Mouse (Mus musculus) cerebellum, postnatal 4 days (tissue): ENCODE data around the gene Nhsl1.

Experiments used
- DNase-seq, 2 experiments: peaks; one replicate each; pipeline ENCODE4 v3.0.0; 2022; ENCODE audit warnings: low spot score in 2 of 2, mixed read lengths in 1 of 2

Gene Nhsl1

DNA sequence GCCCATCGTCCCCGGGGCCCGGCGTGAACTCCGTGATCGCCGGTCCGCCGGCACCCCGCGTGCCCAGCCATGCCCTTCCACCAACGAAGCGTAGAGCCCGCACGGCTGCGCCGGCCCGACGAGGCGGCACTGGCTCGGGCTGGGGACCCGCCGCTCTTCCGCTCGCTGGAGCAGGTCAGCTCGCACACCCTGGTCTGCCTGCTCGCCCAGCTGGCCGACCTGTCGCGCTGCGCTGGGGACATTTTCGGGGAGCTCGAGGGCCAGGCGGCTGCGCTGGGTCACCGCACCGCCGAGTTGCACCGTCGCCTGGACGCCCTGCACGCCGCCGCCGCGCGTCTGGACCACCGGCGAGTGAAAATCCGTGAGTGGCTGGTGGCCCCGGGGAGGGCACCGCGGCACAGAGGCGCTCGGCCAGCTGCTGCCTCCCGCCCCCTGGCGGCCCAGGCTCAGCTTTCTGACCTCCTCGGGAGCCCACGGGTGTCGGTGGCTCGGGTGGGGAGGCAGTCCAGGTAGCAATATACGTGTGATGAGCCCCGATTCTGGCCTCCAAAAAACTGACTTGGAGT is at the start of gene Nhsl1:
Gene Nhsl1, plus strand, starts transcription at position 70 of the 566 bp plus-strand sequence.
- DNase-seq, result peak; percentile 34 to 64

DNA sequence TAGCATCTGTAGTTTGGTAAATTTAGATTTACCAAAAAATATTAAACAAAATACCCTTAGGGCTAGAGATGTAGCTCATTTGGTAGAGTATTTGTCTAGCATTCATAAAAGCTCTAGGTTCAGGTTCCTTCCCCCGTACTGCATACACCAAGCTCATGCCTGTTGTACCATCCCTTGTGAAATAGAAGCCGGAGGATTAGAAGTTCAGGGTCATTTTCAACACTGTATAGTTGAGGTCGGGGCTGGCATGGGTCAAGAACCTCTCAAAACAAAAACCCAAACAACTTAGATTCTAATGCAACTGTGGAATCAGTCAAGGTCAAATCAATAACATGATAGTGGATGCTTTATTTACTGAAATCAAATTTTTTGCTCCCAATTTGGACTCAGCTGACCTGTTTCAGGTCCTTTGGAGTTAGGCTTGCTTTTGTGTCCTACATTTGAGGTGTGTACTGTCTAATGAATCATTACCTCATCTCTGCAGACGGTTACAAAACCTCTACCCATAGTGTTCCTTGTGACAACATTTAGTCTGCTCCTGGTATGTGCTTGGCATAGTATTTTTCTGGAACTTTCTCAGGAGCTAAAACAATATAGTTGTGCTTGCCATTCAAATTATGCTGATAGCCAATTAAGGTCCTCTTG is 42.6 kb upstream of the Nhsl1 start:
- DNase-seq, result no peak

DNA sequence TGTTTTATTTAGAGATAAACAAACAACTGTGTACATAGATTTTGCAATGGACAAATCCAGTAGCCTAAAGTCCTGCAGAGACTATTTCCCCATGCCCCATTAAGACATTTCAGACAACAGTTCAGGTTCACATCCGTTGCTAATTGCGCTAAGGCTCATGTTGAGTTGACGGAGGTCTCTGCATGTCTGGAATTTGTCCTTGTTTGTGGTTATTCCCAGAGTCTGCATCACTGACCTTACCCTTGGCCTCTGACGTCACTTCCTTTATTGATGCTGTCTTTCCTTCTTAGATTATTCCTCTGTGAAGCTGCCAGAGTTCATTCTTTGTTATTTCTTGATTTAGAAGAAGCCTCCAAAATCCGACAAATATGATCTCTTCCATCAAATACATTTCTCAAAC is 34.8 kb upstream of the Nhsl1 start:
- no peak for DNase-seq

DNA sequence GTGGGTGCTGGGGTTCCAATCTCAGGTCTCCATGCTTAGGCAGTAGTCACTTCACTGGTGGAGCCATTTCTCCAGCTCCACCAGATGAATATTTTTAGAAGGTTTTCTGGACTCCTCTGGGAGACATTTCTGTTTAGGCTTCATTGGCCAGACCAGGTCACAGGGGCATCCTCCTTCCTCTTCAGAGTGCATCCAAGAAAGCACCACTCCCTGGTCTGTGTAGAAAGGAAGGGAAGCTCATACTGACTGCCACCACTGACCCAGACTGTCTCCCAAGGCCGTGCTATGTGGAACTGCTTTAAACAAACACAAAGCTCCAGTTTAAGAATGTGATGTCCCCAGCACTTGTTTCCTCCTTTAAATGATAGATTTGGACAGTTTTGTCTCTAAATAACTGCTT is 29.3 kb upstream of the Nhsl1 start:
- no peak for DNase-seq

DNA sequence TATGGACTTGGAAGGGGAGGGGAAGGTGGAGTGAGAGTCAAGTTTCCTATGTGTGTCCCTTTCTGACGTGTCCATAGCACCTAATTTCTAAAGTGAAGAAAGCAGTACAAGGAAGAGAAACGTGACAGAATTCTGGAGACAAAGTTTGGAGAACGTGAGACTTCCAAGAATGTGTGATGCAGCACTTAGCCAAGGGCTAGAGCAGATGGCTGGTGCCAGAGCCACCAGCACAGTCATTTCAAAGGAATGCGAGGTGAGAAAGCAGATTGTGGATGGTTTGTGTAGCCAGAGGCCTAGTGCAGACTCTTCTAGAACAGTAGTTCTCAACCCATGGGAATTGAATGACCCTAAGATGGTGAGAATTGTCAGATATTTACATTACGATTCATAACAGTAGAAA is 13.7 kb upstream of the Nhsl1 start:
- DNase-seq, result no peak

DNA sequence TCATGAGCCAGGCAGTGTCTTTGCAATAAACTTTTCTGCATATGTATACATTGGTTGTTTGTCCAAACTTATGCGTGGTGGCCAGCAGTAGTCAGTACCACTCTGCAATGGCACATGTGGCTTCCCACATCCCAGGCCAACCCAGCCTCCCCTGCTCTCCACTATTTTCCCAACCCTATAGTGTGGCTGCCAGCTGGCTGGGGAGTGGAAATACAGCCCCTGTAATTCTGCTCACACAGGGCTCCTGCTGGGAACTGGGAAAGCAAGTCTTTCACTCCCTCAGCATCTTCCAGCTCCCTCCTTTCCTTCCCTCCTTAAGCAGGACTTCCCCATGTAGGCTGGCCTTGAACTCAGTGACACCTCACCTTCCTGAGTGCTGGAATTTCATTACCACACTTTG is 3.7 kb upstream of the Nhsl1 start:
- DNase-seq, result peak in 1 of 2 experiments; percentile 20

DNA sequence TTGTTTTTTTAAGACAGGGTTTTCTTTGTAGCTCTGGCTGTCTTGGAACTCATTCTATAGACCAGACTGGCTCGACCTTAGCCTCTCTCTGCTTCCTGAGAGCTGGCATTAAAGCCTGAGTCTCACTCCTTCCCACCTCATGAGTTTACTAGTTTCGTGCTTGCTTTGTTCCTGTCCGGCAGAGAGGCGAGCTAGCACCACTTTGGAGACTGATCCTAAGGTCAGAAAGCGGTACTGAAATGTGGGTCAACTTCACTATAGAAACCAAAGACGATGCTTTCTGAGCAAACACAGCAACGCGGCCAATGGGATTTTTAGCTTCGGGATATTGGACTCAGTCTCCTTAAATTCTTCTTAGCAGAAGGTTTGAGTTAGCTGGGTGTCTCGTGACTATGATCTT is 1.3 kb upstream of the Nhsl1 start:
- DNase-seq, result no peak

DNA sequence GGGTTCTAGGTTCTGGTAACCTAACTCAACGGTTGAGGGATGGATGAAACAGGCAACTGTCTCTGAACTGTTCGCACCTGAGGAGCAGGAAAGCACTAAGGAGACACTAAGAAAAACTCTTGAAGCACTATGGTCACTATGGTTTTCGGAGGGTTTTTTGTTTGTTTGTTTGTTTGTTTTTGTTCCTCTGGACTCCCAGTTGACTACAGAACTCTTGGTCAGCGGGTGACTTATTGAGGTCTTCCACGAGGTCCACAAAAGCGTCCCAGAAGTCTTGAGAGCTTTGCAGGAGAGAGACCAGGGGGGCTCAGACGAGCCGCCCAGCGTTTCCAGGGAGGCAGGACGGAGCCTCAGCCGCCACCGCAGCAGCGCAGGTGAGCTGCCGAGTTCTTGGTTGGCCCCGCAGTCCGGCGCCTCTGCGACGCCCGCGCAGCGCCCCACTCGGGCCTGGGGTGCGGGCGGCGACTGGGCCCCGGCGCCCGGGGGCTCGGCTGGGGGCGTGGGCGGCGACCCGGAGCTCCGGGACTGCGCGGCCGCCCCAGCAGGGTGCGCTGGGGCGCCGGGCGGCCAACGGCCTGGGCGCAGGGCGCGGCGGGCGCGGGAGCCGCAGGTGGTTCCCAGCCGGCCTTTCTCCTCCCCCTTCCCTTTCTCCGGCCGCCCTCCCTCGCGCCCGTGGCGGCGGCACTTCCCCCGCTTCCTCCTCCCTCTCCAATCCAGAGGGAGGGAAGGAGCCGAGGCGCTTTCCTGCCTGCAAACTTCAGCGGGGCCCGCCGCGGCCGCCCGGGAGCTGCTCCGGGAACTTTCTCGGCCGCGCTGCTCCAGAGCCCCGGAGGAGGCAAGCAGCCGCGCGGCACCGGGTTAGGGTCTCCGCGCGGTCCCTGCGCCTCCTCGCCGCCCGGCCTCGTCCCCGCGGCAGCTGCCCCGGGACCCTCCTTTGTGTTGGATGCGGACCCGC is 547 bp upstream of the Nhsl1 start:
- DNase-seq, result peak in 1 of 2 experiments; percentile 41

DNA sequence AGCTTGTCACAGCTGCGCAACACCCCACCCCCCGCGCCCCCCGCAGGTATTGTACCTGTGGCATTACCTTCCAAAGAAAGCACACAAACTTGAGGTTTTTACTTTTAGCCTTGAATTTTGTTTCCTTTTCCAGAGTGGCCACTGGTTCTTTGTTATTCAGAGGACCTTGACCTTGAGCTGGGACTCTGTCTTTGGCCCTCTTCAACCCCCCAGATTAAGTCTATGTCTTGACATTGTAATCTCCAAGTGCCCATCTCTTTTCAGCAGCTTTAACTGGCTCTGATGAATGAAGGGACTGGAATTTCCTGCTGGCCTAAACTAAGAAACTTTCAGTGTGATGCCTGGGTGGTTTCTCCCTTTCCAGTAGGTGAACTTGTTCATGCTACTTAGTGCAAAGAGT is 906 bp downstream of the Nhsl1 start:
- no peak for DNase-seq

DNA sequence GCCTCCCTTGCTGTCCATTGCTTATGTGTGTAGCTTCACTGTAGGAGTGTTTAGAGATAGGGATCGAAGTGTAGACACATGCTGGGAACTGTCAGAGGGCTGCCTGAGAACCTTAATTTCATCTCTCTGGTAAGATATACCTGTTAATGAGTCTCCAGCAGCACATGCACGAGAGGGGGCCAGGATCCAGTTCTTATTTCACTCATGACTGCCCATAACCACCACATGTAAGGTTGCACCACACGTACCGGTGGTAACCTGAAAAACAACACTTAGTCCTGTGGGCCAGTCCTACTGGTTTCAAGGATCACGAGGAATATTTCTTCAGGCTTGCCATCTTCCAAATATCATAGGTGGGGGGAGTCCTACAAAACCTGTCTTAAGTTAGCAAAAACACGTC is 3.1 kb downstream of the Nhsl1 start:
- no peak for DNase-seq

DNA sequence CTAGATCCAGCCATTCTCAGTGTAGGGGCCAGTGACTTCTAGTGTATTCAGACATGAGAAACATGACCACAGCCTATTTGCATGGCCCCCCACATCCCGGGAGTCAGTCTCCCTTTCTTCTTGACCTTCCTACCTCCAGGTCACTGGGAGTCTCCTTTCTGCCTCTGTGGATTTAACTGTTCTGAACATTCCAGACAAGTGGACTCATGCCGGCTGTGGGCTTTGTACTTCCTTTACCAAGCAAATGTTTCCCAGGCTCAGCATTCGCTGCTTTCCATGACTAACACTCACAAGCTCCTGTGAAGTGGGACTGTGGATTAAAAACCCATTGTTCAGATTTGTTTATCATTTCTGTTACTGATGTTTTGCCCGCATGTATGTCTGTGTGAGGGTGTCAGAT is 4.9 kb downstream of the Nhsl1 start:
- no peak for DNase-seq

DNA sequence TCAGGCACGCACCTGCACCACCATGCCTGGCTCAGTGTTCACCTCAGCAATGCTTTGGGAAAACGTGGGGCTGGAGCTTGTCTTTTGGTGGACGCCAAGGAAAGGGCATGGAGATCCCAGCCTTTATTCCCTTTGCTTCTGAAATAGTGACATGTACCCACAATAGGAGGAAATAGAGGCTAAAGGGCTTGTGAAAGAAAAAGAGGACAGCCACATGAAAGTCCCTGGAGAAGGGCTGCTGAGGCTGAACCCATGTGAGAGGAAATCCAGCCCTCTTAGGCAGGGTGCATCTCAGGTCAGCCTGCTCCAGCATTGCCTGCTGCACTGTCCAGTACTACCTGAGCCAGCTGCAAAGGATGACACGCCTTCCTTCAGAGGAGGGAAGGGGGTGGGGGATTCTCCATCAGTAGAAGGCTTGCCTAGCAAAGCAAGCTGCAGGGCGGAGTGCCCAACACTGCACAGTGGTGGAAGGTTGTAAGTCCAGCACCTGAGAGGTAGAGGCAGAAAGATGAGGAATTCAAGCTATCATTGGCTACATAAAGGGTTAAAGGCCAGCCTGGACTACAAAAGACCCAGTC is 9.6 kb downstream of the Nhsl1 start:
- no peak for DNase-seq

DNA sequence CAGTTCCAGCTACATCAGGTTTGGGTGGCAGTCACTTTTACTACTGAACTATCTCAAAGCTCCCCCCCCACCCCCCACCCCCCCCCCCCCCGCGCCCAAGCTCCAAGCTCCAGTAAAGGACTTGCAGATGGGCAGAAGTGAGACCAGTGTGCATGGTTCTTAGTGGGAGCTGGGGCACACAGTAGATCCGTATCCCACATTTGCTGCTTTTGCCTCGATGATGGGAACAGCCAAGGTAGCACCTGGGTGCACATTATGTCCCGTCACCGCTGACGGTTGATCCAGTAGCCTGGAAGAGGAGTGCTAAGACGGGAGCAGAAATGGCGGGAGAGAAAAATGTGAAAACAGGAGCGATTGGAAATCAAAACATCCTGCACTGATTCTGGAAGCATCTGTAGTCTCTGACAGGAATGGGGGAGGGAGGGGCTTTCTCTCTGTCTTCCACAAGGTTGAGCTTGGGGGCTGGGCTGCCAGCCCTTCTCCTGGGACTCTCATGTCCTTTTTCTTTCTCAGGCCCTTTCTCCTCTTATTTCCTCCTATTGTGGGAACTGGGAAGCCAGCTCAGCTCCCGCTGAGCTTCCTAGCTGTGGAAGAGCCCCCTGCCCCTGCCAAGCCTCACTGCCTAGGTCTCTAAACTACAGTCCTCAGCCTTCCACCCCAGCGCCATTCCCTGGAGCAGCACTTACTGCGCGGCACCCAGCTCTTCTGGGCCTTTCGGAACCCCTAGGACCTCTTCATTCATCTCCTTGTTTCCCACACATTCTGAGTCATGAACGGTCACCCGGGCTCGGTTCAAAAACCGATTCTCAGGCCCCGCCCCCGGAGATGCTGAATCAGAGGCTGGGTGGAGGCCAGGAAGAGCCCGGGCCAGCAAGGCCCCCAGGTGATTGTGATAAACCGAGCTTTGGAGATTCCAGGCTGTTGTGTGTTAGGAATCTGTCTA is 10.6 kb downstream of the Nhsl1 start:
- peak in 1 of 2 experiments; percentile 34 for DNase-seq

DNA sequence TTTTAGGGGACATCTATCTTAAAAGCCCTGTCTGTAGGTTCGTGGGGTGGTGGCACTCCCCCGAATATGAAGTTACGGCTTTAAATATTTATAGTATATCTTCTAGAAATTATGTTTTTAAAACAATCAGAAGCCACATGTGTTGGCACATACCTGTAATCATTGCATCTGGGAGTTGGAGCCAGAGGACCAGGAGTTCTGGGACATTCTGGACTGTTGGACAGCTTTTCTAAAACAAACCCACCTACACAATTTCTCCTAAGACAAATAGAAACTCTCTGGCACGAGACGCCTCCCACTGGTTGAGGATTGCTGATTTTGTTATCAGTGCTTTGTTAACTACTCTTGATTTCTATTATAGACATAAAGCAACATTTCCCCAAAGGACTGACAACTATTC is 11.7 kb downstream of the Nhsl1 start:
- no peak for DNase-seq

DNA sequence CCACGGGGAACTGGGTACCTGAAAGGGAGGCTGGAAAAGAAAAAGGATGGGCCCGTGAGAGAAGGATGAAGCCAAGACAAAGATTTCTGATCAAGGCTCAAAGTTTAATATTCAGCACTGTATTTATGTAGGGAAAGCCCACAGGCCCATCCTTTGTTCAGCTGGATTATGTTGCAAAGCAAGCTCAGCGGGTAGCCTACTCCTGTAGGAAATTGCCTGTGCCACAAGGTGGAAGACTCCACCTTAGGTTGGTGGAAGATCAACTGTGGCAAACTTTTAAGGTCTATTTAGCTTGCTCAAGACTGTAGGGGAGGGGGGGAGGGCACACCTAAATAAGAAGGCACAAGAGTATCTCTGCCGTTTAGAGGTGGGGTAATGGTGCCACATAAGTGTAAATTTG is 14.8 kb downstream of the Nhsl1 start:
- no peak for DNase-seq

DNA sequence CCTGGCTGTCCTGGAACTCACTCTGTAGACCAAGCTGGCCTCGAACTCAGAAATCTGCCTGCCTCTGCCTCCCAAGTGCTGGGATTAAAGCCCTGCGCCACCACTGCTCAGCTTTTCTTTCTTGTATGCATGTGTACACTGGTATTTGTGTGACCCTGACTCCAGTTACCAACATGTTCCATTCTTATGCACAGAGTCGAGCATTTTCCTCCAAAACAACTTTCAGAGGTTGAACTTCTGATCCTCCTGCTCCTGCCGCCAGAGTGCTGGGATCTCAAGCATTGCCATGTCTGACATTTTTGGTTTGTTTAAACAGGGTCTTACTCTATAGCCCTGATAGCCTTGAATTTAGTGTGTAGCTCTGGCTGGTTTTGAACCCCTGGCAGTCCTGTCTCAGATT is 15.4 kb downstream of the Nhsl1 start:
- no peak for DNase-seq

DNA sequence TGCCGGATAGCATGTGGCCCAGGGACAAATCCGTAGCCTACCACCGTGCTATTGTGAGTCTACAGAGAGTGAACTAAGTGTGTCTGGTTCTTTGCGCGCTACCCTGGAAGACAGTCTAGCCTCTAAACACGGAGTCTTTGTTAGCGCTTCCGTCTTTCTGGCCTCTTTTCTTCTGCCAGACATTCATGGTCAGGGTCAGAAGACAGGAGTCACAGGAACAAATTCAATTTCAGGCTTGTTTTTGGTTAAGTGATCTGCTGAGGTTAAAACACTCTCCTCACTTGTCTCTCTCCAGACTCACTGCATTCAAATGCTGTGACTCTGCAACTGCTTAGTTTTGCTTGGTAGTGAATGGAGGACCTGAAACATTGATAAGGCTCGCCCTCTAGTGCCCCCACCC is 15.9 kb downstream of the Nhsl1 start:
- DNase-seq, result no peak

DNA sequence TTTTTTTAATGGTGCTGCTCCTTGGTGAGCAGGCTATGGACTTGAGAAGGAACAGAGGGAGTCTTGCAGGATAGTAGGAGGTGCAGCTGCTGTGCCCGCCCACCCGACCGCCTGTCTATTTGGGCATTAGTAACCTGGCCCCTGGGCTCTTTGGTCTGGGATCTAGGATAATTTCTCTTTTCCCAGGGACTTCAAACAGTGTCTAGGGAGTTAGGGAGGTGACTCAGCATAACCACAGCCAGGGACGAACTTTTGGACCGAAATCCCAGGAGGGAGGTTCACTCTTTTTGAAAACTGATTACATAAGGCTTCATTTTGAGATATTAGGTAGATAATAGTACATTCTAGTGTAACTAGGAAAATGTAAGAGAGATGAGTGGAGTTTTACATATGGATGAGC is 18.9 kb downstream of the Nhsl1 start:
- no peak for DNase-seq

DNA sequence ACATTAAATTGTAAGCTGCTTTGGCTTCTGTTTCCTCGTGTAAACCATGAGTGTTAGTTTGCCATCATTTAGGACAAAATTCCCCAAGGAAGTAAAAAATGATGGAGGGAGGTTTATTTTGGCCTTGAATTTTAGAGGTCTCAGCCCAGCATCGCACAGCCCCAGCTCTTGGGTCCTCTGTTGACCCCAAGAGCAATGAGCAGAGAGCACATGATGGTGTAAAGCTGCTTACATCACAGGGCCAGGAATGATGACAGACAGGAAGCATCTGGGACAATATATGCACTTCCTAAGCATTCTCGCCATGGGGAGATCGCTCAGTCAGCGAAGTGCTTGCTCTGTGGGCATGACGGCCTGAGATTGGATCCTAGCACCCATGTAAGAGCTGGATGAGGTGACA is 20.6 kb downstream of the Nhsl1 start:
- DNase-seq, result no peak

DNA sequence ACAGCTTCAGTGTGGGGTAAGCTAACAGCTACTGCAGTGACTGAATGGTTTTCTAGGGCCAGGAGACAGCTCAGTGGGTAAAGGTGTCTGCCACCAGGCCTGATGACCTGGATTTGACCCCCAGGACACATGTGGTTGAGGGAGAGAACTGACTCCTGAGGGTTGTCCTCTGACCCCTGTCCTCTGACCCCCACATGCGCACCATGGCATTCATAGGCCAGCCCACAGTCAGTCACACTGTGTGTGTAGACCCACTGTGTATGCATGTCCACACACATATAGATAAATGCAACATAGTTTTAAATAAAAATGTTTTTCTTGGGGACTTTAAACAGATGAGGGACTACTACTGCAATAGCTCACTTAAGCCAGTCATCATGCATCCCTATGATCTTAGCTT is 22.1 kb downstream of the Nhsl1 start:
- DNase-seq, result no peak

DNA sequence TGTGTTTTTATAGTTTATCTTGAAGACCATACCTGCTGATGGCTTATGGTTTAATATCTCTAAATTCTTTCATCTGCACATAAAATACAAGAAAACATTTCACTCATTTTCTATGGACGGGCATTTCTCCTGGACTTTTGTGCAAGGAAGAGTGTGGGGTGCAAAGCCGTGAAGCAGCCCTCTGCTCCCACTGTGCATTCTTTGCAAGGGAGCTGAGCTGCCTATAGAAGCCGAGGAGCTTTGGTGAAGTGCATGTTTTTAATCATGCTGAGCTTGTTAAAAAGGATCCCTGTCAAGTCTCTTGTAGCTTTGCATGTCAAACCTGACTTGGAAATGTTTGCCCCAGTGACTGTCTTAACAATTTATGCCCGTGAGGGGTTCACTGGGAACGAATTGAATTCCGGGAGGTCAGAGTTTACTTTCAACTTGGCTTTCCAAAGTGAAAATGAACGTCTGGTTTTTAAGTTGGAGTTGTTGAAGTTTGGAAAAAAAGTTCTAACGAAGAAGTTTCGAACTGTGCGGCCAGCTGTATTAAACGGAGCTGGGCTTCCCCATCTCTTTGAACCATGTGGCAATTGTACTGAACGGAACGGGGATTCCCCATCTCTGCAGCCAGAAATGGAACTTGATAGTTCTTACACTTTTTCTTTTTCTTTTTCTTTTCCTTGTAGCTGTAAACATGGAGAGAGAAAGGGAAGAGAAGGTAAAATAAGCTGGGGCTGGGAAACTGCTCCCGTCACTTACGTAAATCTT is 22.8 kb downstream of the Nhsl1 start:
- DNase-seq, result no peak
